Comparison of ENCODE assay signal across 26 mouse cellular contexts in the genomic region with DNA sequence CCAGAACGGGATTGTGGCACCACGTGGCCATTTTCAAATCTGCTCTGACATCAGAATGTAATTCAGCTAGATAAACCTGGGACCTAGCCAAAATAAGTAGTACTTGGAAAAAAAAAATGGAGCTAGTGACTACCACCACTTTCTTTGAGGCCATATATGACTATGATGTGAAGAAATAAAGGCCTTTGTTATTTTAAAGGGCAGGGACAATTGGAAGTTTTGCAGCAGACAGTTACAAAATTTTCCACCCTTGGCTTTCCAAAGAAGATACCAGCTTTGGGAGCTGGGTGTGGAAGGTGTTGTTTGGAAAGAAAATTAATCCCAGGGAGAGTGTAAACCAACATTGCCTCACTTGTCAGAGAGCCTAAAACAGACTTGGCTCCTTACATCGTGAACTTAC. TPM values are rescaled to one million over a fixed set of nuclear protein-coding genes. Genes with fewer than 3 reads are reported as not detected.
"Had no signal": no experiment of that assay in that cellular context is flagged by ENCODE, and none has a peak within 500 bp of the region (broad histone marks: within the 10 kb centered on the region; RNA-seq: fewer than 3 reads in every experiment).

No protein-coding gene starts in this region.

- H3K27ac ChIP-seq: heart, adult 2 months; heart, embryonic 13.5 days; heart, embryonic 15.5 days; hindbrain, embryonic 14.5 days; intestine, embryonic 15.5 days; kidney, postnatal 0 days; limb, embryonic 13.5 days; limb, embryonic 15.5 days; liver, embryonic 12.5 days had no signal

- H3K9me3 ChIP-seq: heart, embryonic 13.5 days; heart, embryonic 15.5 days; intestine, embryonic 15.5 days; limb, embryonic 13.5 days; limb, embryonic 15.5 days; liver, embryonic 12.5 days had no signal

- DNase-seq: gastrocnemius, postnatal 14 days; gastrocnemius, postnatal 36 days; heart, adult 11 months; heart, adult 2 months; heart, postnatal 14 days; heart, postnatal 36 days; kidney, adult 18-20 months; kidney, adult 8-10 months; kidney, postnatal 14 days; kidney, postnatal 36 days; layer of hippocampus, adult 9-11 months; layer of hippocampus, postnatal 36 days; left cerebral cortex, postnatal 4 days had no signal

- ATAC-seq: hindbrain, embryonic 16.5 days; inflammation-experienced regulatory T-cells, adult 6 months; intestine, embryonic 15.5 days; intestine, postnatal 0 days; liver, embryonic 12.5 days had no signal

- H3K27me3 ChIP-seq: intestine, embryonic 15.5 days; limb, embryonic 13.5 days; limb, embryonic 15.5 days had no signal

- H3K4me3 ChIP-seq: heart, adult 2 months; heart, embryonic 13.5 days; heart, embryonic 15.5 days; intestine, embryonic 15.5 days; limb, embryonic 13.5 days; limb, embryonic 15.5 days; liver, embryonic 12.5 days had no signal

- H3K36me3 ChIP-seq: heart, embryonic 13.5 days; heart, embryonic 15.5 days; intestine, embryonic 15.5 days; limb, embryonic 13.5 days; limb, embryonic 15.5 days had no signal

- H3K9ac ChIP-seq: heart, embryonic 13.5 days; heart, embryonic 15.5 days; hindbrain, embryonic 14.5 days; intestine, embryonic 15.5 days; limb, embryonic 13.5 days; limb, embryonic 15.5 days; liver, embryonic 12.5 days had no signal

- H3K4me2 ChIP-seq: heart, embryonic 11.5 days; heart, embryonic 13.5 days; heart, embryonic 15.5 days; hindbrain, embryonic 14.5 days; intestine, embryonic 15.5 days; limb, embryonic 13.5 days; limb, embryonic 15.5 days; liver, embryonic 12.5 days had no signal

RNA-seq across cellular contexts. Expression of gene Gm973, which starts 37.2 kb away (rescaled TPM):
- polyA plus RNA-seq: liver, adult 2 months; liver, embryonic 12.5 days had no signal
